Mouse (Mus musculus): Measurements from ENCODE around the gene Lrrc18. TPM values are rescaled to one million over a fixed set of nuclear protein-coding genes. Genes with fewer than 3 reads are reported as not detected.

Lrrc18 gene
- total RNA-seq, 2 experiments from 2014 or later = 0.26 to 0.34 TPM

DNA sequence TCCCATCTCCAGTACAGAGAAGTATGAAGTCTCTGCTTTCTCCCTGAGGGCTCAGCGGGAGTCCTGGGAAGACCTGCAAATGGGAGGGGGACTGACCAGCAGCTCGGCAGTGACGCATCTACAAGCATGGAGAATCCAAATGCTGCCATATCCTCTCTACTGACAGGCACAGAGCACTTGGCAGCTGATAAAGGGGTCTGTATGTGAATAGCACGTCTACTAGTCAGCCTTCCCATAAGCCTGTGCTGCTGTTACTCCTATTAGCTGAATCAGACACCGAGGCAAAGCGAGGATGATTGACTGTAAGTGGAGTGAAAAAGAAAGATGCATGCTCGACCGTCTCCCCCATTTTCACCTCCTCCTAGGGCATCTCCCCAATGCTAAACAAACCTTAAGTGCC, 62.3 kb downstream of the Lrrc18 start:
- no peak for DNase-seq

DNA sequence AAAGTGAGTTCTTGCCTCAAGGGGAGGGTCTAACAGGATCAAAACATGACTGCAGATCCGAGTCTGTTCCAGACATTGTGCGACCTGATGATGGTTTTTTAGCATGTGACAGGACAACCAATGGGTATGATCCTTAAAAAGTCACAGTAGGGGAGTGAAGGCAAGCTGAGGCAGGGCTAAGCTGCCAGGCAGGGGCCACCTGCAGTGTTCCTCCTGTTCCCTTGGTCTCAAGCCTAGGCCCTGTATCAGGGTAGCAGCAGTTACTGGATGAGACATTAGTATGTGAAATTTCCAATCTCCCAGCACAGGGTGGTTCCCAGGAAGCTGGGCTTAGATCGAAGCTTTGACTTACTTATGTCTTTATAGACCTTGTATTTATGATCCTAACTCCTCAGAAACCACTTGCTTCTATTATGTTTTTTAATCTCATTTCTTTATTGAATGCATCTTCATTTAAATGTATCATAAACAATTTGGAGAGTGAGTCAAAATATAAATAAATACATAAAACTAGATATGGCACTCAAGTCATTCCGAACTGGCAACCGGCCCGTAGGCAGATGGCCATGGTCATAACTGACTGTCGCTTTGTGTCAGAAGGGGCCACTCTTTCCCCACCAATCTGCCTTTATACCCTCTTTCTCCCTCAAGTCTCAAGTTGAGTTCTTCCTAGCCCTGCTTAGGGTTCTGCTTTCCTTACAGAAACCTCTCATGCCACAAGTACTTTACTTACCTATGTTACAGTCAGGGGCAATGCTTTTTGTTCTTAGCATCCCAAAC, 67.9 kb downstream of the Lrrc18 start:
- no peak for DNase-seq

- DNase-seq = no peak
Measured at GRCm38 (mm10) chr14:33062996-33063395, 71.8 kb downstream of the Lrrc18 start.

Other genes starting within 250 kb of the Lrrc18 start
- under 1 TPM in 1 of 2 experiments, not detected in 1; 0.73 TPM for gene Tmem273, start 205.4 kb upstream of the Lrrc18 start, total RNA-seq (2021)
- not detected for gene Fam170b, start 157.4 kb upstream of the Lrrc18 start, total RNA-seq (2021)
- gene Vstm4, start 134.6 kb upstream of the Lrrc18 start, total RNA-seq (2021) = 10 to 100 TPM; 20.0 to 23.4 TPM
- 1 to 10 TPM; 1.3 to 4.1 TPM for gene Wdfy4, start 194.1 kb downstream of the Lrrc18 start, total RNA-seq (2021)
- gene Arhgap22, start 222.6 kb downstream of the Lrrc18 start, total RNA-seq (2021) = 1 to 10 TPM; 1.5 to 4.0 TPM